Mouse (Mus musculus) liver, embryonic 13.5 days (tissue): Measurements from ENCODE around the gene Ggnbp2. TPM values are rescaled to one million over a fixed set of nuclear protein-coding genes. Genes with fewer than 3 reads are reported as not detected.

Source experiments
- ATAC-seq: fragments of 200-750 bp; cut with Nextera tagmentation; 2 replicates; pipeline ENCODE4 v1.8.0; 2017; ENCODE audit warnings: low read depth, mild to moderate bottlenecking, moderate number of reproducible peaks, moderate library complexity
- DNase-seq: peaks from one replicate; pipeline ENCODE4 v3.0.0; 2022
- H3K27ac ChIP-seq: fragments of 300-500 bp; sonication (generic); 2 replicates; pipeline ENCODE4 v1.5.1; 2015; ENCODE audit warnings: moderate library complexity, mild to moderate bottlenecking, inconsistent platforms
- H3K27me3 ChIP-seq: fragments of 300-500 bp; sonication (generic); 2 replicates; pipeline ENCODE4 v1.6.1; 2015; ENCODE audit warnings: mild to moderate bottlenecking, inconsistent platforms
- H3K36me3 ChIP-seq: fragments of 300-500 bp; sonication (generic); 2 replicates; pipeline ENCODE4 v1.6.1; 2015; ENCODE audit warnings: mild to moderate bottlenecking, inconsistent platforms
- H3K4me1 ChIP-seq: fragments of 300-500 bp; sonication (generic); replicated peaks from 2 replicates; pipeline ENCODE4 v1.6.1; 2015; ENCODE audit warnings: inconsistent platforms
- H3K4me2 ChIP-seq: fragments of 300-500 bp; sonication (generic); 2 replicates; pipeline ENCODE4 v1.6.1; 2015; ENCODE audit warnings: inconsistent platforms, mild to moderate bottlenecking, moderate library complexity
- H3K4me3 ChIP-seq: fragments of 300-500 bp; sonication (generic); replicated peaks from 2 replicates; pipeline ENCODE4 v1.5.1; 2015; ENCODE audit warnings: mild to moderate bottlenecking, inconsistent platforms
- H3K9ac ChIP-seq: fragments of 300-500 bp; sonication (generic); 2 replicates; pipeline ENCODE4 v1.6.1; 2015; ENCODE audit warnings: mild to moderate bottlenecking, inconsistent platforms
- H3K9me3 ChIP-seq: fragments of 300-500 bp; sonication (generic); replicated peaks from 2 replicates; pipeline ENCODE4 v1.6.1; 2016; ENCODE audit warnings: inconsistent platforms
- WGBS: fragments of 180-500 bp; shearing (Covaris S2); methylation state at CpG from one replicate; pipeline ENCODE4 v1.1.7; 2015; ENCODE audit not compliant: insufficient replicate concordance; 5-methylcytosine and 5-hydroxymethylcytosine counted together
- polyA plus RNA-seq: library from polyadenylated mRNA; unstranded; fragments of >200 nt; fragmentation: Nextera tagmentation; extraction: Ambion mirVana; gene quantifications from 2 replicates; pipeline ENCODE4 v1.2.1, GENCODE M21; 2015

Ggnbp2 gene
- polyA plus RNA-seq, 1 experiment from 2014 or later, result 57.8 TPM

DNA sequence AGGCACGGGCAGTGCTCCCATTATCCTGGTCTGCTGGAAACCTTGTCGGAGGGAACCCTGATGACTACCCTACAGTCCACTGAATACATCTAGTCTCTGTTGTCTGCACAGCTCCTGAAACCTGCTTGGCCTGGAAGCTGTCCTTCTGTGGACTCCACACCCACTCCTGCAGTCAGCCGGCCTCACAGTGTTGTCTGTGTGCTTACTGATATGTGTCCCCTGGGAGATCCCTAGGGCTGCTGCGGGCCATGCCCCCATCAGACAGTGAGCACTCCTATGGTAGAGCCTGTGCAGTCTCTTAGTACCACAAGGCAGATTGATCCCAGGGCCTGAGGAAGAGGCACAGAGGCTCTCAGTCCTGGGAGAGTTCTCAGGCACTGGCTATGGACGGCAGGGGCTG is 48.1 kb downstream of the Ggnbp2 start:
- H3K4me3 ChIP-seq, result peak overlapping the region; percentile 82
- H3K4me2 ChIP-seq, result peak overlapping the region; percentile 99
- H3K4me1 ChIP-seq, result peaks cover 89% of the 10 kb centered on the region
- H3K27ac ChIP-seq, result peak overlapping the region; percentile 100
- H3K9ac ChIP-seq, result peak overlapping the region; percentile 96
- ATAC-seq, result peak; percentile 61
- WGBS, result 22% methylated on average over 5 of the region's 5 CpGs
- H3K36me3 ChIP-seq, result peaks cover 74% of the 10 kb centered on the region
- H3K27me3 ChIP-seq, result no peaks in the 10 kb centered on the region
- 0 out of 2 replicates have a peak, but pooled peaks cover 2% of the 10 kb centered on the region for H3K9me3 ChIP-seq
- peak; percentile 77 for DNase-seq

DNA sequence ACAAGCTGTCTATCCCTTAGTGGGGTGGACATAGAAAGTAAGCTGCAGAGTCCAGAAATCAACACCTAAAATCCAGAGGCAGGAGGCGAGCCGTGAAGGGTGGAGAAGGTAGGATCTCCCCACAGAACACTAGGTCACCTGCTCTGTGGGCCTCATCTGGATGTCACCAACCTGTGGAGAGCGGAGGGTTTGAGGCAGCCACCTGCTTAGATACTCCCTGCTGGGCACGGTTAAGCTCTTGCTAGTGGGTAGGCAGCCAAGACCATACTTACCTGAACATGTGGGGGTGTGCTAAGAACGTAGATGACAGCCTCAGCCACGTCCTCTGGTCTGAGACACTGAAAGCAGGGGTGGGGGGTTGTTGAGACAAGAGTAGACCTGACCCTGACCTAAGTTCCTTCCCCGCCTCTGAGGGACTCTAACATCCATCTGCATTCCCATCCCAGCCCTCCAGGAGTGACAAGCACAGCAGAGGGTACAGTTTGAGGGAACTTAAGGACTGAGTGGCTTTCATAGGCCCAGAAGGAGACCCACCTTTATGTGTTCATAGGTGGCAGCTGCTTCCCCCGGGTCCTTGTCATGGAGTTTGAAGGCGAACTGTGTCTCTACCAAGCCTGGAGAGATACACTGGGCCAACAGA is 49.4 kb downstream of the Ggnbp2 start:
- H3K9me3 ChIP-seq, result 0 out of 2 replicates have a peak, but pooled peaks cover 3% of the 10 kb centered on the region
- 78% methylated on average over 9 of the region's 9 CpGs for WGBS
- peaks cover 75% of the 10 kb centered on the region for H3K36me3 ChIP-seq
- H3K4me3 ChIP-seq, result peak overlapping the region; percentile 82
- no peaks in the 10 kb centered on the region for H3K27me3 ChIP-seq
- no peak for DNase-seq
- peaks cover 89% of the 10 kb centered on the region for H3K4me1 ChIP-seq
- H3K27ac ChIP-seq, result peak overlapping the region; percentile 100
- H3K4me2 ChIP-seq, result peak overlapping the region; percentile 99
- peak overlapping the region; percentile 96 for H3K9ac ChIP-seq
- no peak for ATAC-seq

DNA sequence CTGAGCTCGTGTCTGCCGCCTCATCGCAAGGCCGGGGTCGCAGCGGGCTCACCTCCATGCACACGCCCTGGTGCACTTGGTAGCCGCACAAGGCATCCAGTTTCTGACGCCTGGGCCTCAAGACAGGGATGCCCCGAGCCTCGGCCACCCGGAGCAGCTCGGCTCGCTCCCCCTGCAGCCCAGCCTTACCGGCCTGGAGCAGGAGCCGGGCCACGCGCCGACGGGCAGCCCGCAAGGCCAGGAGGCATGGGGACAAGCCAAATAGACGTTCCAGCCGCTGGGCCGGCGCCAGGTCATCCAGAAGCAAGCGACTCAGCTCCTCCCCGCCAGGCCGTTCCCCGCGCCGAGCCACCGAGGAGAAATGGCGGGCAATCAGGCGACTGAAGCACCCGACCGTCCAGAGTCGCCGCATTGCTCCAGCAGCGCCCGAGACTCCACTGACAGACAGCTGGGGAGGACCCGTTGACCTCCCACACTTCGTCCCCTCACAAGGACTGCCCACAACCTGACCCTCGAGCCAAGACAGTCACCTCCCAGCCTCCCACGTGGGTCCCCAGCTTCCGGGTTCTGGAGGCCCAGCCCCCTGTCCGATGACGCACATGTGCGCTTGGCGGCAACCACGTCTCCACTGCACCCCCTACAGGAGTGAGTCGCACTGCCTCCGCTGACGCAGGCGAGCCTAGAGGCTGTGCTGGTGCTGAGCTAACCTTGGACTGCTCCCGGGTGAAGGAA is 51.5 kb downstream of the Ggnbp2 start, which contains the start of gene Mrm1:
TSS of gene Mrm1 (minus strand) at position 555 of the 732 bp plus-strand sequence.
- Histone ChIP-seq H3K27me3 (no peaks in the 10 kb centered on the region), H3K36me3 (peaks cover 69% of the 10 kb centered on the region), H3K4me1 (peaks cover 74% of the 10 kb centered on the region), H3K27ac (peak within 1 kb of the TSS; percentile 100), H3K4me2 (peak within 1 kb of the TSS; percentile 99), H3K4me3 (peak within 1 kb of the TSS; percentile 82), H3K9me3 (0 out of 2 replicates have a peak, but pooled peaks cover 3% of the 10 kb centered on the region), H3K9ac (peak within 1 kb of the TSS; percentile 96)
- DNase-seq (peak; percentile 96), ATAC-seq (peak; percentile 62)
- WGBS, result under 1% methylated on average over 55 of the region's 55 CpGs

DNA sequence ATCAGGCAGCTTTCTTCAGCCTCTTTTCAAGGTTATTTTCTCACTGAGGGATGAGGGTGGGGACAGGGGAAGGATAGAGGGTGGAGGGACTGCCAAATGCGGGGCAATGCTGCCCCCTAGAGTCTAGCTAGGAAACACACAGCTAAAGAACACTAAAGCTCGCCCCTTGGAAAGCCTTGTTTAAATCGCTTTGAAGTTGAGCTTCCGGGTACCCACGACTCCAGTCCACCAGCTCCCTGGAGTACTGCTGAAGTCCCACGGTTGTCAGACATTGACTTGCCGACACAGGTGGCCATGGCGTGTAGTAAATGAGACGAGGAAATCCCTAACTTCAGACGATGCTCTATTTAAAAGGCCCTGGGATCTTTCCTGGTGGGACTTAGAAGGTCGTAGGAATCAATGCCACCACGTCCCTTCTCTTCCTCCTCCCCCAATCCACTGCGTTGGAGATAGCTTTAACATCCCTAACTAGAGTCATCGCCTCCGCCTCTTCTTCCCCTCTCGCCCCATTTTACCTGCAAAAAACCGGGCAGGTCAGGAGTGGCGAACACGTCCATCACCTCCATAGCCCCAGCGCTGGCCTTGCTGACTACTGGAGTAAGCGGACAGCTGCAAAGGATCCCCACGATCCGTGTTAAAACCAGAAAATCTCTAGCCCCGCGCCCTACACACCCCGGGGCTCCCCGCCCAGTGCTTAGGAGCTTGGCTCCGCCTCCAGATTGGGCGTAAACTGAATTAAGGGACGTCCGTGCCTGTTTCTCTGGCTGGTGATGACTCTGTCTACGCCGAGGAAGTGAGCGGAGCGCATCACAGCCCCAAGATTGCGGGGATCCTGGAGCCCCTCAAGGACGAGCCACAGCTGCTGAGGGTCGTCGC is 52.3 kb downstream of the Ggnbp2 start:
- WGBS, result under 1% methylated on average over 39 of the region's 39 CpGs

GRCm38 (mm10) chr11:84817362-84817761 is 53.3 kb downstream of the Ggnbp2 start:
- Histone ChIP-seq H3K9ac (peak overlapping the region; percentile 23; the same call in 1 of the 2 replicates), H3K27ac (no peak overlapping the region), H3K4me2 (no peak overlapping the region; the same call in 1 of the 2 replicates), H3K4me1 (peaks cover 59% of the 10 kb centered on the region), H3K36me3 (peaks cover 76% of the 10 kb centered on the region), H3K9me3 (0 out of 2 replicates have a peak, but pooled peaks cover 3% of the 10 kb centered on the region), H3K27me3 (no peaks in the 10 kb centered on the region), H3K4me3 (no peak overlapping the region)
- 78% methylated on average over 6 of the region's 6 CpGs for WGBS
- ATAC-seq (no peak), DNase-seq (no peak)

More for the DNA sequence above, 52.3 kb downstream of the Ggnbp2 start:
- Histone ChIP-seq H3K27ac (peak overlapping the region; percentile 100), H3K4me3 (peak overlapping the region; percentile 82), H3K36me3 (peaks cover 76% of the 10 kb centered on the region), H3K4me2 (peak overlapping the region; percentile 99), H3K9ac (peak overlapping the region; percentile 96), H3K9me3 (0 out of 2 replicates have a peak, but pooled peaks cover 3% of the 10 kb centered on the region), H3K4me1 (peaks cover 68% of the 10 kb centered on the region), H3K27me3 (no peaks in the 10 kb centered on the region)
- DNase-seq, result peak; percentile 83
- ATAC-seq, result peak; percentile 49

DNA sequence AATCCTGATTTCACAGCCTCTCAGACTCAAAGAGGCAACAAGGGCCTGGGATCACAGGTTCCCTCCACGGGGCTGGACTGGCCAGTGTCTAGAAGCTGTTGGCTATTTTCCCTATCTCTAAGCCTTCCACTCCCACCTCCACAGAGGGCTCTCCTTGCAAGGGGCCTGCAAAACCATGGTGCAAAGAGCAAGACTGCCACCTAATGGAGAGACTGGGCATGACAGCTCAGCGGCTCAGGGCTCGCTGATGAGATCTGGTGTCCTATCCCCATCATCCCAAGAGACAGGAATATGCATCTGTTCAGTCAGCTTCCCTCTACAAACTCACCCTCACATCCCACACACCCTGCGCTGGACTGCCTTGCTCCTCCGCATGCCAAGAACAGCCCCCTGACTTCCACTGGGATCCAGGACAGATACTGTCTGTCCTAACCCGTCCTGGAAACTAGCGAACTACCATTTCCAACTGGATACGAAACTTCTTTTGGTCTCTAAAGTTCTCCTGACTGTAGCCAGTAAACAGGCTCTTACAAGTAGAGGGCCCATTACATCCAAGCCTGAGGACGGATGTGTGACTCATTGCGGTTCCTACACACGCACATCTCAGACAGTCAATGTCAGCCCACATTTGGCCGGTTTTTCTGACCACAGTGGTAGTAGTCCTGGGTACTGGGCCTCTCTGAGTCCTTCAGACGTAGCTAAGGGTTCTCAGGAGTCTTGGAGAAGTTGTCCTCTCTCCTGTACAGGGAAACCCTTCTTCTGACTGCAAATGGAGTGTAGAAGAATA is 56.7 kb downstream of the Ggnbp2 start:
- Histone ChIP-seq H3K27ac (no peak overlapping the region), H3K4me1 (peaks cover 26% of the 10 kb centered on the region), H3K36me3 (peaks cover 58% of the 10 kb centered on the region), H3K4me3 (no peak overlapping the region), H3K9me3 (0 out of 2 replicates have a peak, but pooled peaks cover 3% of the 10 kb centered on the region), H3K9ac (no peak overlapping the region), H3K4me2 (no peak overlapping the region), H3K27me3 (no peaks in the 10 kb centered on the region)
- 54% methylated on average over 13 of the region's 13 CpGs for WGBS
- DNase-seq (peak; percentile 60), ATAC-seq (no peak)

DNA sequence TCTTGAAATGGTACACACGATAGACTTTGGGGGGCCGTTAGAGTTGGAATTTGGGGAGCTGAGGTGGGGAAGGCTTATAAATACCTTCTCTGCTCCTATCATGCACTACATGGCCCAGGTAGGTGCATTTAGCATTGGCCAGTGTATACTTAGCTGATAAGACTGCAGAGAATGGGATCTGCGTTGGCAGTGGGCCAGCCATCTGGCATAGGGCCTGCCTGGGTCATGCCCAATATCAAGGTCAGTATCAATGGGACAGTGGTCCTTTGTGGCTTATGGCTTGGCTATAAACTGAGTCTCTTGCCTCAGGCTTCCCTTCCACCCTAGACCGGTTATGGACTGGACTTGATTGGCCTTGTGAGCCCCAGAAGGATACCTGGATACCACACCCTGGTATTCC is 66.2 kb downstream of the Ggnbp2 start:
- Histone ChIP-seq H3K27ac (no peak overlapping the region), H3K4me3 (no peak overlapping the region), H3K4me2 (no peak overlapping the region), H3K36me3 (no peaks in the 10 kb centered on the region), H3K4me1 (no peaks in the 10 kb centered on the region), H3K27me3 (peaks cover 19% of the 10 kb centered on the region), H3K9me3 (no peaks in the 10 kb centered on the region), H3K9ac (no peak overlapping the region)
- ATAC-seq (no peak), DNase-seq (no peak)
- WGBS, result 81% methylated on average over 4 of the region's 4 CpGs

DNA sequence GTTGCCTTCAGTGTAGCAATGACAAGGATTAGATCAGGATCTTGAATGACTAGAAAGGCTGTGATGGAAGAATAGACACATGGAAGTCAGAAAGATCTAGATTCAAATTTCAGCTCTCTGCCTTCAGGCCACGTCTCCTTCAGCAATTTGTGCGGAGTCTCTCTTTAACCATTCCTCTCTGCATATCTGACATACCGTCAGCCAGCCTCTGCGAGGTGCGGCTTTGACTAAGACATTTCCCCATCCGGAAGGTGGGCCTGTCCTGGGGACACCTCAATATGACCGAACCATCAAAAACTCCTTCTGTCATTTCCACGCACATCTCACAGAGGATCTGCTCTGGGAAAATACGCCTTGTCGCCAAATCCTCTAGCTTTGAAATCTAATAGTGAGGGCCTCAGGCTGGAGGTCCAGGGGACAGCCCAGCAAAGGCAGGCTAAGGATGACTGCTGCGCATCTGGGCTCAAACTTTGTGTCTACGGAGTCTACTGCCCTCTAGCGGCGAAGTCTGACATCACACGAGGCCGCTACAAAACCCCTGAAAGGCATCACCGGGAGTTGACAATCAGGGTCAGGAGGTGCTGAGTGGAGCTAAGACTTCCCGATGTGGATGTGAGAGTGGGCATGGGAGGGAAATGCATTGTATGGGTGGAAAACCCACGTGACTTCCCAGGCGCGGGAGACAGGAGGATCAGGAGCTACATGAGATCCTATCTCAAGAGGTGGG is 72.8 kb downstream of the Ggnbp2 start:
- WGBS, result 21% methylated on average over 21 of the region's 21 CpGs

GRCm38 (mm10) chr11:84797026-84797425 is 73.6 kb downstream of the Ggnbp2 start:
- 50% methylated on average over 10 of the region's 10 CpGs for WGBS
- H3K27me3 ChIP-seq, result peaks cover 44% of the 10 kb centered on the region

More for the DNA sequence above, 72.8 kb downstream of the Ggnbp2 start:
- no peak overlapping the region for H3K27ac ChIP-seq
- H3K9ac ChIP-seq, result no peak overlapping the region
- ATAC-seq (peak; percentile 39; the same call in 1 of the 2 replicates), DNase-seq (peak; percentile 65)
- H3K27me3 ChIP-seq, result peaks cover 37% of the 10 kb centered on the region
- H3K36me3 ChIP-seq, result no peaks in the 10 kb centered on the region
- no peaks in the 10 kb centered on the region for H3K4me1 ChIP-seq
- no peaks in the 10 kb centered on the region for H3K9me3 ChIP-seq
- H3K4me2 ChIP-seq, result no peak overlapping the region
- no peak overlapping the region for H3K4me3 ChIP-seq

More at GRCm38 (mm10) chr11:84797026-84797425, 73.6 kb downstream of the Ggnbp2 start:
- Histone ChIP-seq H3K9me3 (no peaks in the 10 kb centered on the region), H3K27ac (no peak overlapping the region), H3K36me3 (no peaks in the 10 kb centered on the region), H3K4me2 (no peak overlapping the region), H3K9ac (no peak overlapping the region), H3K4me3 (no peak overlapping the region), H3K4me1 (no peaks in the 10 kb centered on the region)
- DNase-seq (no peak), ATAC-seq (no peak)
